Mouse (Mus musculus): Measurements from ENCODE around the gene Rimbp2. TPM values are rescaled to one million over a fixed set of nuclear protein-coding genes. Genes with fewer than 3 reads are reported as not detected.
"Not testable (repeated sequence)": the region's sequence is repeated elsewhere in the genome, so short reads cannot be mapped to it uniquely, and the experiment has no call there.

The Rimbp2 gene
- polyA plus RNA-seq, 1 experiment from 2014 or later = 0.17 TPM

DNA sequence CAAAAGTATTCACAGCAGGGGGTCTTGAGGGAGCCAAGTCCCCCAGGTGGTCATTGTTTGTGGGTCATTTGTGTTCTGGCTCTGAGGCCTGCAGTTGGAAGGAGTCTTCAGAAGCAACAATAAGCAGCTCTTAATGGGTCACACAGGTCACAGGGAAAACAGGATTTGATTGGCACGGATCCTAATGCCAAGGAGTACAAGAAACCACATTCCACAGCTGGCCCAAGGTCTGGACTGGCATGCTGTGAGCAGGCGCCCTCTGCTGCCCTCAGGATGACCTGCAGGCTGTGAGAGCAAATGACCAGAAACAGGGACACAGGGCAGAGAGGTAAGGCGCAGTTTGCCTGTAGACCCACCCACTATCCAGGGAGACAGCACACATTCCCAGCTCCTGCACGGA is 23.0 kb upstream of the Rimbp2 start:
- Histone ChIP-seq H3K4me2 (replicated peaks) (no peak overlapping the region), H3K36me3 (no peaks in the 10 kb centered on the region), H3K27ac (replicated peaks) (no peak overlapping the region), H3K4me3 (replicated peaks) (no peak overlapping the region), H3K9ac (no peak overlapping the region), H3K27me3 (no peaks in the 10 kb centered on the region), H3K4me1 (no peaks in the 10 kb centered on the region), H3K9me3 (replicated peaks) (no peaks in the 10 kb centered on the region)
- WGBS = 18% methylated on average over 4 of the region's 4 CpGs
- no peak for ATAC-seq (ENCODE audit: insufficient number of reproducible peaks, low FRiP score, low TSS enrichment, low read depth)

DNA sequence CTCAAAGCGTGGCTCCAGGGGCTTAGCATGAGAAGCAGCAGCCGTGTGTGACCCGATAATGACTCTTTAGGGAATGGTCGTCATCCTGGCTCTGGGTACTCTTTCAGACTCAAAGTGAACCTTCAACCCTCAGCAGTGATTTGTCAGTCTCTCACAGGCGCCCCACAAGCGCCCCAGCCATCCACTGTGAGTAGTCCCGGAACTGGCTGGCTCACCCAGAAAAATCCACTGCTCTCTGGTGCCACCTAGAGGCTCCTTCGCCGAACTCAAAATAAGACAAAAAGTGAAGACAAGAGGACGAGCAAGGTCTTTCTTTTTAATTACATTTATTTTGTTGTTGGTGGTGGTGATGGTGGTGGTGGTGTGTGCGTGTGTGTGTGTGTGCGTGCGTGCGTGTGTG is 18.0 kb upstream of the Rimbp2 start:
- WGBS = 13% methylated on average over 14 of the region's 14 CpGs
- ATAC-seq (ENCODE audit: insufficient number of reproducible peaks, low FRiP score, low TSS enrichment, low read depth) = no peak
- no peaks in the 10 kb centered on the region for H3K36me3 ChIP-seq
- H3K27me3 ChIP-seq = no peaks in the 10 kb centered on the region
- no peaks in the 10 kb centered on the region for H3K9me3 ChIP-seq (replicated peaks)
- no peaks in the 10 kb centered on the region for H3K4me1 ChIP-seq
- H3K4me3 ChIP-seq (replicated peaks) = peak overlapping the region; percentile 14
- H3K27ac ChIP-seq (replicated peaks) = no peak overlapping the region
- peak overlapping the region; percentile 34; the same call in 1 of the 2 replicates for H3K4me2 ChIP-seq (replicated peaks)
- no peak overlapping the region for H3K9ac ChIP-seq

DNA sequence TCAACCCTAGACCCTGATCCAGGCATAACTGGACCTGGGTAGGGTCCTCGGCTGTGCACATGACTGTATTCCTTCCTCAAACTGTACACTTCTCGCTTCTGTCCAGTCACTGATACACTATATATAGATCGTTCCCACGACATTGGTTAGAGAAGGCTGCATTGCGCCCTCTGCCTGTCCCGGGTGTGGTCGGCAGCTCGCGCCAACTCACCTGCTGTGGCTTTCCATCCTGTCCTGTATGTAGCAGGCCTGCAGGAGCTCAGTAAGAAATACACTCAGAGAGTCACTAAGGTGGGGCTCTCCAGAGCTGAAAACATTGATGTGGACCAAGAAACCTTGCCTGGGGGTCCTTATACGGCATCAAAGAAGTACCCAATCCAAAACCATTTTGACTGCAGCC is 17.6 kb upstream of the Rimbp2 start:
- no peaks in the 10 kb centered on the region for H3K36me3 ChIP-seq
- H3K4me3 ChIP-seq (replicated peaks) = peak overlapping the region; percentile 14
- no peak for ATAC-seq (ENCODE audit: insufficient number of reproducible peaks, low FRiP score, low TSS enrichment, low read depth)
- 65% methylated on average over 10 of the region's 10 CpGs for WGBS
- H3K27me3 ChIP-seq = no peaks in the 10 kb centered on the region
- no peaks in the 10 kb centered on the region for H3K4me1 ChIP-seq
- no peak overlapping the region for H3K9ac ChIP-seq
- peak overlapping the region; percentile 34; the same call in 1 of the 2 replicates for H3K4me2 ChIP-seq (replicated peaks)
- no peak overlapping the region for H3K27ac ChIP-seq (replicated peaks)
- no peaks in the 10 kb centered on the region for H3K9me3 ChIP-seq (replicated peaks)

DNA sequence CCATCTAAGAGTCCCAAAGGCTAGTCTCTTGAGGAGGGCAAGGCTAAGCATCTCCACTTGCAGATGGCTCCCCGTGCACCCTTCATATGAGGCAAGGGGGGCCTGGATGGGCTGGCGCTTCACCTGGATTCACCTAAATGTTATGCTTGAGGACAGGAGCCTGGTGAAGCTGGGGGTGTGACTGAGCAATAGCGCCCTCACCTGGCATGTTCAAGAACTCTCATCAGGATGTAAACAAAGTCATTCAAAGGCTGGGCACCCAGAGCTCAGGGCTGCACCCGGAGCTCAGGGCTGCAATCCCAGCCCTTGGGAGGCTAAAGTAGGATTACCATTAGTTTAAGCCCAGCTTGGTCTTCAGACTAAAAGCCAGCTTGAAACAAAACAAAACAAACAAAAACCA is 11.1 kb upstream of the Rimbp2 start:
- Histone ChIP-seq H3K4me3 (replicated peaks) (no peak overlapping the region), H3K9ac (no peak overlapping the region), H3K27ac (replicated peaks) (no peak overlapping the region), H3K9me3 (replicated peaks) (peaks cover 9% of the 10 kb centered on the region; the same call in 1 of the 2 replicates), H3K4me1 (no peaks in the 10 kb centered on the region), H3K27me3 (no peaks in the 10 kb centered on the region), H3K4me2 (replicated peaks) (no peak overlapping the region), H3K36me3 (no peaks in the 10 kb centered on the region)
- no peak for ATAC-seq (ENCODE audit: insufficient number of reproducible peaks, low FRiP score, low TSS enrichment, low read depth)
- WGBS = 50% methylated on average over 4 of the region's 4 CpGs

DNA sequence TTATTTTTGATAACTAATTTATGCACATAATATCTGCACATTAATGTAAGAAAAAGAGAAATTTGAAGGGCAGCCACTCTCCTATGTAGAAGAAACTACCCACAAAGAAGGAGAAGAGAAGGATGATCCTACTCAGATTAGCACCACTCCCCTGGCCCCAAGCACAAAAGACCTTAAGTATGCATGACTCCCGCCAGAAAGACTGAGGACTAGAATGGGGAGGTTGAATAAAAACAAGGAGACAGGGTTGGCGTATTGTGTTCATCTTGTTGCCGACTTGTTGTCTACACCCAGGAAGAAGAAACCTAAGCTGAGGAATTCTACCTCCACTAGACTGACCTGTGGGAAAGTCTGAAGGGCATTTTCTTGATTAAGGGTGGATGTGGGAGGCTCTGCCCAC is 5.6 kb upstream of the Rimbp2 start:
- ATAC-seq (ENCODE audit: insufficient number of reproducible peaks, low FRiP score, low TSS enrichment, low read depth) = no peak
- Histone ChIP-seq H3K4me1 (no peaks in the 10 kb centered on the region), H3K27me3 (no peaks in the 10 kb centered on the region), H3K9ac (no peak overlapping the region), H3K27ac (replicated peaks) (no peak overlapping the region), H3K36me3 (no peaks in the 10 kb centered on the region), H3K9me3 (replicated peaks) (peaks cover 9% of the 10 kb centered on the region; the same call in 1 of the 2 replicates), H3K4me3 (replicated peaks) (no peak overlapping the region), H3K4me2 (replicated peaks) (no peak overlapping the region)
- 86% methylated on average over 3 of the region's 3 CpGs for WGBS

DNA sequence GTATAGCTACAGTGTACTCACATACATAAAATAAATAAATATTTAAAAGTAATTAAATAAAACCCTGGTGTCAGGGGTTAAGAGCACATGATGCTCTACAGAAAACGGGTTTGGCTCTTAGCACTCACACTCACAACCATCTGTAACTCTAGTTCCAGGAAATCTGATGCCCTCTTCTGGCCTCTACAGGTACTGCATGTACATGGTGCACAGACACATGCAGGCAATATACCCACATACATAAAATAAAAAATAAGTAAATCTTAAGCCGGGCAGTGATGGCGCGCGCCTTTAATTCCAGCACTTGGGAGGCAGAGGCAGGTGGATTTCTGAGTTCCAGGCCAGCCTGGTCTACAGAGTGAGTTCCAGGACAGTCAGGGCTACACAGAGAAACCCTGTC is 1.1 kb upstream of the Rimbp2 start:
- WGBS = 86% methylated on average over 5 of the region's 5 CpGs
- H3K9ac ChIP-seq; H3K4me3 ChIP-seq (replicated peaks); H3K27ac ChIP-seq (replicated peaks); H3K4me2 ChIP-seq (replicated peaks); H3K9me3 ChIP-seq (replicated peaks); H3K36me3 ChIP-seq; H3K4me1 ChIP-seq; ATAC-seq (ENCODE audit: insufficient number of reproducible peaks, low FRiP score, low TSS enrichment, low read depth): not testable (repeated sequence)
- H3K27me3 ChIP-seq = peaks cover 22% of the 10 kb centered on the region

DNA sequence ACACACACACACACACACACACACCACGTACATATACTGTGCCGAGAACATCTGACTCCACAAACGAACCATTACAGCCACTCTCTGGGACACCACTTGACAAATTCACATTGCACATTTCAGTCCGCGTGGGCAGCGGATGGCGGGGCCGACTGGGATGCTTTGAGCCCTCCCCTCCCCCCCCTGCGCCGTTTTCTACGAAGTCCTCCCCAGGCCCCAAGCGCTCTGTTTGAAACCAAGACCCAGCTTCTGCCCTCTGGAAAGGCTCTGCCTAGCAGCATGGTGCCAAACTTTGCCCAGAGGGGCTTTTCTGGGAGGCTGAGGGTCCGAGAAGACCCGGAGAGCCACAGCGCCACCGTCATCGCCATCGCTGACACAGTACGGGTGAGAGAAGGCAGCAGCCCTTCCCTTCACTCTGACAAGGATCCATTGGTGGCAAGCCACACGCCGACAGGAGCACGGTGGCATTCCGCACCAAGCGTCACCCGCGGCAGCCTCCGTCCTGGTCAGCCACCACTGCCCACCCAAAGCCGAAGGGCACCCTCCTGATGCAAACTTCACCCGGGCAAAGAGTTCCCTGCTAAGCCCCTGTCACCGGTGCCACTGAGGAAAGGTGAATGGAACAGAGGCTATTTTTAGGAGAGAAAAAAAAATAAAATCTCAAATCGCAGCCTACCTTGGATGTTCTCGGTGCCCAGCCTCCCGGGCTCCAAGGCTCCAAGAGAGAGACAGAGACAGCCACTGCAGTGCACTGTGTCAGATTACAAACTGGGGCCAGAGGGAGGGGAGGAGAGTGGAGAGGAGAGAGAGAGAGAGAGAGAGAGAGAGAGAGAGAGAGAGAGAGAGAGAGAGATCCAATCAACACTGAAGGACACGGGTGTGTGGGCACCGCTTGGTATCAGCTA is 743 bp downstream of the Rimbp2 start:
- H3K4me3 ChIP-seq (replicated peaks) = peak overlapping the region; percentile 31
- H3K4me1 ChIP-seq = peaks cover 7% of the 10 kb centered on the region
- peak overlapping the region; percentile 49 for H3K4me2 ChIP-seq (replicated peaks)
- no peaks in the 10 kb centered on the region for H3K36me3 ChIP-seq
- H3K27me3 ChIP-seq = peaks cover 22% of the 10 kb centered on the region
- H3K27ac ChIP-seq (replicated peaks) = no peak overlapping the region
- H3K9ac ChIP-seq = no peak overlapping the region
- ATAC-seq (ENCODE audit: insufficient number of reproducible peaks, low FRiP score, low TSS enrichment, low read depth) = no peak
- H3K9me3 ChIP-seq (replicated peaks) = no peaks in the 10 kb centered on the region
- under 1% methylated on average over 35 of the region's 35 CpGs for WGBS

DNA sequence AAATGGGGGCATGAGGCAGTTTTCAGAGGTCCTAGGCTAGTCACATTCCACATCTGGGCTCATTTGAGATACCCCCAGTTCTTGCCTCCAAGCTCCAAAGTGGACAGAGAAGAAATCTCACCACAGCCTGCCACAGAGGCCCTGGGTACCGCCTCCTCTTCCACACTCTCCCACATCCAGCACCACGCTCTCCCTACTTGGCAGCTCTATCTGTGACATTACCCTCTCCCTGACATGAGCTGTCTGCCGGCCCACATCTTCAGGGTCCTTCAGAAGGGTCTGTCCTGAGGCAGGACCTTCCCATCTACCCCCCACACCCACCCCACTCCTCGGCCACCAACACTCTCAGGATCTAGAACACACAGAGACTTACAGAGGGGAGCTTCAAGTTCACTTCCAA is 1.8 kb downstream of the Rimbp2 start:
- no peak for ATAC-seq (ENCODE audit: insufficient number of reproducible peaks, low FRiP score, low TSS enrichment, low read depth)
- no peak overlapping the region for H3K9ac ChIP-seq

DNA sequence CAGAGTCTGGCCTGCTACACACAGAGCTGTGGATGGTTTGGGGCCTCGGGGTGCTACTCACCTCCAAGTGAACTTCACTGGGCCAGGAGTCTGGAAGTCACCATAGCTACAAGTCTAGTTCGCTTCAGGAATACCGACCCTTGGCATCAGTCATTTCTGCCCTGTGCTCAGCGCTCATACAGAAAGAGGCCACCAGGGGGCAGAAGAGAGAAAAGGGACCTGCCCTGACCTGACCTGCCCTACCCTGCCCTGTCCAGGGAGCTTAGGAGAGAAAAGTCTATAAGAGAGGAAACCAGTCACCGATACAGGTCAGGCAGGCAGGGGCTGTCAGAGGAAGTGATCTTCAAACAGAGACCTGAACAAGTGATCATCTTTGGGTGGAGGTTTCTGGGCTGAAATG is 6.2 kb downstream of the Rimbp2 start:
- Histone ChIP-seq H3K4me1 (no peaks in the 10 kb centered on the region), H3K36me3 (no peaks in the 10 kb centered on the region), H3K27ac (replicated peaks) (no peak overlapping the region), H3K4me2 (replicated peaks) (no peak overlapping the region), H3K4me3 (replicated peaks) (no peak overlapping the region), H3K27me3 (peaks cover 7% of the 10 kb centered on the region), H3K9ac (no peak overlapping the region), H3K9me3 (replicated peaks) (no peaks in the 10 kb centered on the region)
- 75% methylated on average over 5 of the region's 5 CpGs for WGBS
- no peak for ATAC-seq (ENCODE audit: insufficient number of reproducible peaks, low FRiP score, low TSS enrichment, low read depth)

More for the DNA sequence above, 1.8 kb downstream of the Rimbp2 start:
- peaks cover 7% of the 10 kb centered on the region for H3K4me1 ChIP-seq
- H3K27me3 ChIP-seq = peaks cover 22% of the 10 kb centered on the region
- H3K9me3 ChIP-seq (replicated peaks) = no peaks in the 10 kb centered on the region
- no peak overlapping the region for H3K4me2 ChIP-seq (replicated peaks)
- H3K27ac ChIP-seq (replicated peaks) = no peak overlapping the region
- no peak overlapping the region for H3K4me3 ChIP-seq (replicated peaks)
- no peaks in the 10 kb centered on the region for H3K36me3 ChIP-seq
- whole genome bisulfite sequencing = 48% methylated on average over 4 of the region's 4 CpGs

DNA sequence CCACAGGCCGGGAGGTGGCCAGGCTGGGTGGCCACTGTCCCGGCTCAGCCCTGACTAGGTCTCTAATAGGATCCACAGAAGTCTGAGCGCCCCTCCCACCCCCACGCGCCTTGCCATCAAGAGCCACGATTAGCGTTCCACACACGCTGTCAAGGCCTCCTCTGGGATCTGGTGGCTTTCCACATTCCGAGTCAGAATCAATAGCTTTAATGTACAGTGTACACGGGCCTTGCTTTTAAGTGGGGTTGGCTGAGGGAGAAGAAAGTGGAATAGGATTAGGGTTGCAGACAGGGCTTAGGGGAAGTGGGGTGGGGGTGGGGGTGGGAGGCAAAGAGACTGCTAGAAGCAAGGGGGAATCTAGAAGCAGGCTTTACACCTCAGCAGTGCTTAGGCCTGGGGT is 12.8 kb downstream of the Rimbp2 start:
- 66% methylated on average over 10 of the region's 10 CpGs for WGBS
- no peak overlapping the region for H3K4me2 ChIP-seq (replicated peaks)

DNA sequence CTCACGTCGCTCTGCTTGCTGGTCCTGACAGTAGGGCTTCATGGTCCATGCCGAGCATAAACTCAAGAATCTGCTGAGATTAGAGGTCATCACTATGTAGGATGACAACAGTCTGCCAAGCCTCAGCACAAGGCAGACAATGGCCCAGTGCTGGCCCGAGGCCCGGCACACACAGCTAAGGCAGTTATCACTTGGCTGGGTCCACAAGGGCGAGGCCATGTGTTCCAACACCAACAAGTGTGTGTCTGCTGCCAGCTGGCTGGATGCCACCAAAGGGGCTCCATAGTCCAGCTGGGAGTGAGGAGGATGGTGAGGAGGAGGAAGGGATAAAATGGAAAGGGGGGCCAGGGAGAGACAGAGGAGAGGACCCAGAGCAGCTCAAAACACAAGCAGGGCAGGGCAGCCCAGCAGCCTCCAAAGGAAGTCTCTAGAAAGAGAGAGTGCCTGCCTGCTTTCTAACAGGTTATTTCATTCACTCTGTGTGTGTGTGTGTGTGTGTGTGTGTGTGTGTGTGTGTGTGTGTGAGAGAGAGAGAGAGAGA is 17.9 kb downstream of the Rimbp2 start:
- no peaks in the 10 kb centered on the region for H3K9me3 ChIP-seq (replicated peaks)
- no peak overlapping the region for H3K4me3 ChIP-seq (replicated peaks)
- H3K9ac ChIP-seq = no peak overlapping the region
- no peak overlapping the region for H3K4me2 ChIP-seq (replicated peaks)
- no peaks in the 10 kb centered on the region for H3K4me1 ChIP-seq
- no peaks in the 10 kb centered on the region for H3K27me3 ChIP-seq
- H3K27ac ChIP-seq (replicated peaks) = no peak overlapping the region
- 83% methylated on average over 6 of the region's 6 CpGs for WGBS
- ATAC-seq (ENCODE audit: insufficient number of reproducible peaks, low FRiP score, low TSS enrichment, low read depth) = no peak
- H3K36me3 ChIP-seq = no peaks in the 10 kb centered on the region

More for the DNA sequence above, 12.8 kb downstream of the Rimbp2 start:
- Histone ChIP-seq H3K9me3 (replicated peaks) (no peaks in the 10 kb centered on the region), H3K27me3 (no peaks in the 10 kb centered on the region), H3K4me3 (replicated peaks) (no peak overlapping the region), H3K36me3 (no peaks in the 10 kb centered on the region), H3K4me1 (no peaks in the 10 kb centered on the region), H3K27ac (replicated peaks) (no peak overlapping the region), H3K9ac (no peak overlapping the region)
- no peak for ATAC-seq (ENCODE audit: insufficient number of reproducible peaks, low FRiP score, low TSS enrichment, low read depth)

Measured in embryonic facial prominence, embryonic 15.5 days (tissue).